Mouse (Mus musculus): ENCODE data around the gene N4bp2. TPM values are rescaled to one million over a fixed set of nuclear protein-coding genes. Genes with fewer than 3 reads are reported as not detected.
"Not testable (repeated sequence)": the region's sequence is repeated elsewhere in the genome, so short reads cannot be mapped to it uniquely, and the experiment has no call there.

Gene N4bp2
- total RNA-seq (2012; rRNA removed): 21.5 and 23.6 TPM in 2 replicates

GRCm38 (mm10) chr5:65763088-65763915, at the start of gene N4bp2:
Gene N4bp2, plus strand, starts transcription at chr5:65763521.
- TF ChIP-seq ZNF384 (IDR thresholded peaks at IDR 0.05; ENCODE audit: low read depth, low read length): no peak
- TF ChIP-seq HCFC1 (IDR thresholded peaks at IDR 0.05; ENCODE audit: borderline replicate concordance, insufficient read depth, low read length): 0 out of 2 replicates have a peak, but pooled peaks have one; percentile 26
- no peak for TF ChIP-seq MAFK (IDR thresholded peaks at IDR 0.05; ENCODE audit: insufficient read depth, low read depth, low read length)
- TF ChIP-seq ZC3H11A (IDR thresholded peaks at IDR 0.05; ENCODE audit: borderline replicate concordance, low read depth, low read length): no peak
- no peak for TF ChIP-seq CHD2 (IDR thresholded peaks at IDR 0.05; ENCODE audit: low read depth, low read length)

GRCm38 (mm10) chr5:65715084-65715483, 48.2 kb upstream of the N4bp2 start:
- Histone ChIP-seq H3K27ac (ENCODE audit: insufficient read depth, low read depth, low read length, poor library complexity, severe bottlenecking) (no peak overlapping the region), H3K9ac (ENCODE audit: insufficient read depth, low read depth, low read length, poor library complexity, severe bottlenecking) (no peak overlapping the region), H3K4me3 (ENCODE audit: insufficient read depth in 1 of 2, low read depth in 1 of 2, low read length in 2 of 2, poor library complexity in 1 of 2, severe bottlenecking in 1 of 2) (no peak overlapping the region), H3K4me1 (ENCODE audit: control insufficient read depth in 2 of 2, insufficient read depth in 2 of 2, low read length in 2 of 2, poor library complexity in 1 of 2) (no peaks in the 10 kb centered on the region), H3K36me3 (ENCODE audit: control insufficient read depth, insufficient read depth, low read length, poor library complexity, severe bottlenecking) (no peaks in the 10 kb centered on the region), H3K9me3 (ENCODE audit: control insufficient read depth, insufficient read depth, low read depth, low read length) (no peaks in the 10 kb centered on the region)
- no peak for DNase-seq (ENCODE audit: low read depth, low spot score)
- TF ChIP-seq ZC3H11A (IDR thresholded peaks at IDR 0.05; ENCODE audit: borderline replicate concordance, low read depth, low read length) (no peak), MAFK (IDR thresholded peaks at IDR 0.05; ENCODE audit: insufficient read depth, low read depth, low read length) (peak; percentile 77)
- in situ Hi-C loops (cut with MboI; ENCODE audit: low sequenced_read_pairs in 2 of 2, unreplicated experiment in 2 of 2): no loop called here

More at GRCm38 (mm10) chr5:65763088-65763915, at the start of gene N4bp2:
- Histone ChIP-seq H3K27ac (ENCODE audit: insufficient read depth, low read depth, low read length, poor library complexity, severe bottlenecking) (peak within 1 kb of the TSS; percentile 52; the same call in 1 of the 2 replicates), H3K4me1 (ENCODE audit: control insufficient read depth in 2 of 2, insufficient read depth in 2 of 2, low read length in 2 of 2, poor library complexity in 1 of 2) (peaks cover 3 to 7% of the 10 kb centered on the region in 2 experiments; a peak in 2 of 4 replicates), H3K4me3 (ENCODE audit: insufficient read depth in 1 of 2, low read depth in 1 of 2, low read length in 2 of 2, poor library complexity in 1 of 2, severe bottlenecking in 1 of 2) (peak within 1 kb of the TSS; percentile 96 to 97), H3K9me3 (ENCODE audit: control insufficient read depth, insufficient read depth, low read depth, low read length) (no peaks in the 10 kb centered on the region), H3K9ac (ENCODE audit: insufficient read depth, low read depth, low read length, poor library complexity, severe bottlenecking) (peak within 1 kb of the TSS; percentile 97), H3K36me3 (ENCODE audit: control insufficient read depth, insufficient read depth, low read length, poor library complexity, severe bottlenecking) (no peaks in the 10 kb centered on the region)
- DNase-seq (ENCODE audit: low read depth, low spot score): peak; percentile 28
- in situ Hi-C loops (cut with MboI; ENCODE audit: low sequenced_read_pairs in 2 of 2, unreplicated experiment in 2 of 2): no loop called here

- DNase-seq (ENCODE audit: low read depth, low spot score): no peak
- no peaks in the 10 kb centered on the region; a peak in 1 of 4 replicates for H3K4me1 ChIP-seq (ENCODE audit: control insufficient read depth in 2 of 2, insufficient read depth in 2 of 2, low read length in 2 of 2, poor library complexity in 1 of 2)
- no peak overlapping the region for H3K27ac ChIP-seq (ENCODE audit: insufficient read depth, low read depth, low read length, poor library complexity, severe bottlenecking)
- no peaks in the 10 kb centered on the region for H3K9me3 ChIP-seq (ENCODE audit: control insufficient read depth, insufficient read depth, low read depth, low read length)
- no peak overlapping the region for H3K9ac ChIP-seq (ENCODE audit: insufficient read depth, low read depth, low read length, poor library complexity, severe bottlenecking)
- in situ Hi-C loops (cut with MboI; ENCODE audit: low sequenced_read_pairs in 2 of 2, unreplicated experiment in 2 of 2): no loop called here
- no peaks in the 10 kb centered on the region for H3K36me3 ChIP-seq (ENCODE audit: control insufficient read depth, insufficient read depth, low read length, poor library complexity, severe bottlenecking)
- TF ChIP-seq HCFC1 (IDR thresholded peaks at IDR 0.05; ENCODE audit: borderline replicate concordance, insufficient read depth, low read length): no peak
- TF ChIP-seq CHD2 (IDR thresholded peaks at IDR 0.05; ENCODE audit: low read depth, low read length): no peak
- no peak for TF ChIP-seq ZNF384 (IDR thresholded peaks at IDR 0.05; ENCODE audit: low read depth, low read length)
- TF ChIP-seq MAFK (IDR thresholded peaks at IDR 0.05; ENCODE audit: insufficient read depth, low read depth, low read length): no peak
- no peak for TF ChIP-seq ZC3H11A (IDR thresholded peaks at IDR 0.05; ENCODE audit: borderline replicate concordance, low read depth, low read length)
- no peak overlapping the region for H3K4me3 ChIP-seq (ENCODE audit: insufficient read depth in 1 of 2, low read depth in 1 of 2, low read length in 2 of 2, poor library complexity in 1 of 2, severe bottlenecking in 1 of 2)
Measured at GRCm38 (mm10) chr5:65717063-65717902, 46.0 kb upstream of the N4bp2 start.

GRCm38 (mm10) chr5:65717903-65718211, 45.5 kb upstream of the N4bp2 start:
- H3K9me3 ChIP-seq (ENCODE audit: control insufficient read depth, insufficient read depth, low read depth, low read length); DNase-seq (ENCODE audit: low read depth, low spot score); in situ Hi-C loops (cut with MboI; ENCODE audit: low sequenced_read_pairs in 2 of 2, unreplicated experiment in 2 of 2); H3K27ac ChIP-seq (ENCODE audit: insufficient read depth, low read depth, low read length, poor library complexity, severe bottlenecking); H3K9ac ChIP-seq (ENCODE audit: insufficient read depth, low read depth, low read length, poor library complexity, severe bottlenecking); H3K4me1 ChIP-seq (ENCODE audit: control insufficient read depth in 2 of 2, insufficient read depth in 2 of 2, low read length in 2 of 2, poor library complexity in 1 of 2); H3K4me3 ChIP-seq (ENCODE audit: insufficient read depth in 1 of 2, low read depth in 1 of 2, low read length in 2 of 2, poor library complexity in 1 of 2, severe bottlenecking in 1 of 2); H3K36me3 ChIP-seq (ENCODE audit: control insufficient read depth, insufficient read depth, low read length, poor library complexity, severe bottlenecking): not testable (repeated sequence)
